8 mouse cellular contexts compared by ENCODE assay signal in the genomic region with DNA sequence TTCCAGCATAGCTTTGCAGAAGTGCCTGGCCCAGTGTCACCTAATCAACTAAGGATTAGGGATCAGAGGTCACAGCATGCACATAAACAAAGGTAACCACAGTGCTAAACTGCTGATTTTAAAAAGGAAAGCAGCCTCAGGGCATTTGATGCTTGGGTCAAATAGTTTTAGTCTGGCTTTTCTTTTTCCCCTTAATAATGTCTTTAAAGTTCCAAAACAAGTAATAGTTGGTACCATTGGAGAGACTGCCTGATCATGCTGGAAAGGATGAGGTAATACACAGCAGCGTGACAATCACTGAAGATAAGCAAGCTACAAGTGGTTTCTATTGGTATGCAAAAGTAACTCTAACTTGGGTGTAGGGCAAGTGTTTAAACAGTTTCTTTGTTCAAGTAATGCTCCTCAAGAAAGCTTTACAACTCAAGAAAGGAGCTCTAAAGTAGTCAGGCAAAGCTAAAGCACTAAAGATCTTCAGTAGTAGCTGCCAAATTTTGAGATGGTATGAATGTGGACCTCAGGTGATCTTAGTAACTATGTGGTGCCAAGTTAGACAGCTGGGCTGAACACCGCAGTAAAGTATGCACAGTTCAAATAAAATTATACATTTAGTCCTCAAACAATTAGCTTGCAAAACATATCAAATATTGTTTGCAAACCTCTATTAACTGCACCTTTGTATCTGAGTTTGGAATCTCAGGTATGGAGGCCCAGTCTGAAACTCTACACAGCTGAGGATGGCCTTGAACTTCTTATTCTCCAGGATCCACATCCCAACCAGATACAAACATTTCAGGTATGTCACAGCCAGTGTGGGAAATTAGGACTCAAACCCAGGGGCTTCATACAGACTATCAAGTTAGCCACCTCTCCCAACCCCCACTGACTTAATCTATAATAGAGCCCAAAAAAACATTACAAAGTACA. TPM values are rescaled to one million over a fixed set of nuclear protein-coding genes. Genes with fewer than 3 reads are reported as not detected.
A peak's percentile ranks its signal among the peaks of the same experiment; 100 is the strongest.
DNase-seq lines count a peak whose midpoint lies in the region; ATAC-seq and TF ChIP-seq lines count a peak whose summit lies in the region.
"Had no signal": no experiment of that assay in that cellular context is flagged by ENCODE, and none has a peak within 500 bp of the region (broad histone marks: within the 10 kb centered on the region; RNA-seq: fewer than 3 reads in every experiment).

No protein-coding gene starts in this region.

- no peak for DNase-seq in layer of hippocampus, adult 2 months (ENCODE audit: low spot score in 2 of 2)
- DNase-seq in layer of hippocampus, adult 11-12 months (ENCODE audit: low spot score), result no peak
- no peak for DNase-seq in ES-E14 (ENCODE audit: low read depth, low spot score)
- DNase-seq in liver, embryonic 14.5 days (ENCODE audit: low read depth in 3 of 3, low spot score in 3 of 3), result no peak
- no peak for DNase-seq in embryo, embryonic 9.5 days (ENCODE audit: extremely low spot score)
- DNase-seq: thymus, adult 2 months had no signal

- no peak for TF ChIP-seq CTCF in layer of hippocampus, adult 2 months (conservative IDR thresholded peaks at IDR 0.05)
- no peak for TF ChIP-seq CTCF in liver, embryonic 14.5 days (IDR thresholded peaks at IDR 0.05; ENCODE audit: low read depth)

- in situ Hi-C loops in ES-E14 (cut with MboI; ENCODE audit: low sequenced_read_pairs in 2 of 2, unreplicated experiment in 2 of 2), result no loop called here

- peaks cover 2% of the 10 kb centered on the region; the same call in 1 of the 2 replicates for H3K36me3 ChIP-seq in ES-E14 (ENCODE audit: control insufficient read depth, insufficient read depth, low read length, poor library complexity, severe bottlenecking)
- H3K36me3 ChIP-seq in liver, embryonic 14.5 days (replicated peaks; ENCODE audit: control insufficient read depth, insufficient read depth, low read depth), result peaks cover 19% of the 10 kb centered on the region

- no peak overlapping the region for H3K4me3 ChIP-seq in layer of hippocampus, adult 2 months
- peak overlapping the region; percentile 25 to 73; a peak in 3 of 4 replicates for H3K4me3 ChIP-seq in ES-E14 (ENCODE audit: insufficient read depth in 1 of 2, low read depth in 1 of 2, low read length in 2 of 2, poor library complexity in 1 of 2, severe bottlenecking in 1 of 2)
- peak overlapping the region; percentile 6; the same call in 1 of the 2 replicates for H3K4me3 ChIP-seq in brown adipose tissue, adult 24 weeks (ENCODE audit: insufficient read depth, low read depth, low read length)
- H3K4me3 ChIP-seq in liver, embryonic 14.5 days (ENCODE audit: insufficient read depth in 1 of 2, low read depth in 2 of 2, low read length in 2 of 2), result no peak overlapping the region

- H3K27ac ChIP-seq in layer of hippocampus, adult 2 months, result peak overlapping the region; percentile 93
- peak overlapping the region; percentile 81; the same call in 1 of the 2 replicates for H3K27ac ChIP-seq in ES-E14 (ENCODE audit: insufficient read depth, low read depth, low read length, poor library complexity, severe bottlenecking)
- peak overlapping the region; percentile 77 for H3K27ac ChIP-seq in brown adipose tissue, adult 24 weeks (replicated peaks; ENCODE audit: low read depth, low read length)
- no peak overlapping the region; the same call in 1 of the 2 replicates for H3K27ac ChIP-seq in liver, embryonic 14.5 days

- TF ChIP-seq EP300 in liver, embryonic 14.5 days (IDR thresholded peaks at IDR 0.05; ENCODE audit: low read depth), result no peak

- peaks cover 12 to 17% of the 10 kb centered on the region in 2 experiments for H3K4me1 ChIP-seq in ES-E14 (ENCODE audit: control insufficient read depth in 2 of 2, insufficient read depth in 2 of 2, low read length in 2 of 2, poor library complexity in 1 of 2)
- H3K4me1 ChIP-seq in brown adipose tissue, adult 24 weeks (ENCODE audit: control insufficient read depth, insufficient read depth, insufficient read length, low read length), result peaks cover 33% of the 10 kb centered on the region
- peaks cover 22 to 46% of the 10 kb centered on the region in 2 experiments for H3K4me1 ChIP-seq in liver, embryonic 14.5 days (replicated peaks; ENCODE audit: control insufficient read depth in 2 of 2, insufficient read depth in 2 of 2, low read length in 1 of 2)

- H3K9me3 ChIP-seq in ES-E14 (ENCODE audit: control insufficient read depth, insufficient read depth, low read depth, low read length), result no peaks in the 10 kb centered on the region
- no peaks in the 10 kb centered on the region for H3K9me3 ChIP-seq in liver, embryonic 14.5 days (ENCODE audit: control insufficient read depth, low read length)

- ATAC-seq in liver, embryonic 14.5 days (ENCODE audit: insufficient read depth), result no peak
- ATAC-seq in erythroblast, adult 5-6 weeks (replicated peaks; ENCODE audit: low FRiP score, poor library complexity, severe bottlenecking), result no peak

- H3K4me2 ChIP-seq in liver, embryonic 14.5 days (ENCODE audit: low read depth), result peak overlapping the region; percentile 9; the same call in 1 of the 2 replicates

- WGBS in liver, embryonic 14.5 days (ENCODE audit: insufficient replicate concordance), result 60% methylated on average over 2 of the region's 2 CpGs

- no peaks in the 10 kb centered on the region for H3K27me3 ChIP-seq in liver, embryonic 14.5 days (ENCODE audit: control insufficient read depth, insufficient read depth, low read length)

- peak overlapping the region; percentile 28; the same call in 1 of the 2 replicates for H3K9ac ChIP-seq in ES-E14 (ENCODE audit: insufficient read depth, low read depth, low read length, poor library complexity, severe bottlenecking)
- no peak overlapping the region; the same call in 1 of the 2 replicates for H3K9ac ChIP-seq in liver, embryonic 14.5 days (replicated peaks)

TF ChIP-seq in ES-E14, 5 proteins besides CTCF, POLR2A, EP300 and RAD21:
- no peak for TF ChIP-seq HCFC1 (IDR thresholded peaks at IDR 0.05; ENCODE audit: borderline replicate concordance, insufficient read depth, low read length)
- TF ChIP-seq ZNF384 (IDR thresholded peaks at IDR 0.05; ENCODE audit: low read depth, low read length), result no peak
- TF ChIP-seq MAFK (IDR thresholded peaks at IDR 0.05; ENCODE audit: insufficient read depth, low read depth, low read length), result no peak
- no peak for TF ChIP-seq ZC3H11A (IDR thresholded peaks at IDR 0.05; ENCODE audit: borderline replicate concordance, low read depth, low read length)
- no peak; the same call in 1 of the 2 replicates for TF ChIP-seq CHD2 (IDR thresholded peaks at IDR 0.05; ENCODE audit: low read depth, low read length)

RNA-seq across cellular contexts. Expression of a gene that starts 6.4 kb away (rescaled TPM):
- total RNA-seq in layer of hippocampus, adult 2 months (2021), result 10 to 100 TPM; 57.1 to 58.3 TPM
- 46.6 and 70.8 TPM in 2 replicates for total RNA-seq in ES-E14 (2012; rRNA removed)
- 22.6 and 29.2 TPM in 2 replicates for polyA plus RNA-seq in brown adipose tissue, adult 24 weeks (2012; ENCODE audit: insufficient read depth, insufficient read length, missing spikeins)
- polyA plus RNA-seq in liver, embryonic 14.5 days (2012; rRNA removed), result 12.0 and 13.1 TPM in 2 replicates
- polyA plus RNA-seq in liver, embryonic 14.5 days (2014; fragmentation: Nextera tagmentation; extraction: Ambion mirVana), result 14.8 and 17.4 TPM in 2 replicates
- total RNA-seq in erythroblast, adult 5-6 weeks (2015; ENCODE audit: low replicate concordance), result 125 and 149 TPM in 2 replicates
- 546 and 581 TPM in 2 replicates for total RNA-seq in erythroblast, adult 5-6 weeks (2017; ENCODE audit: low replicate concordance)

Comparison
In these comparisons a context has a peak if more than half of its experiments do, and no peak if none do; other contexts are left out.
1. H3K4me3 ChIP-seq: peak in ES-E14 (2 of 2) and brown adipose tissue, adult 24 weeks (single experiment); none in layer of hippocampus, adult 2 months (single experiment) and liver, embryonic 14.5 days (0 of 2).